Mouse (Mus musculus) G1E (cell line): ENCODE data around the gene Gm21981.

Source experiments
- CTCF ChIP-seq: IDR thresholded peaks from 2 replicates; pipeline ENCODE4 v1.5.1; 2012; ENCODE audit warnings: low read depth, low read length, inconsistent platforms, mixed read lengths
- GATA1 ChIP-seq: IDR thresholded peaks from 2 replicates; pipeline ENCODE4 v1.6.1; 2012; ENCODE audit warnings: borderline replicate concordance, low read length, inconsistent platforms, mixed read lengths
- POLR2AphosphoS5 ChIP-seq: IDR thresholded peaks from 2 replicates; pipeline ENCODE4 v1.6.1; 2012; ENCODE audit warnings: low read depth, low read length, inconsistent platforms; ENCODE audit not compliant: insufficient replicate concordance

DNA sequence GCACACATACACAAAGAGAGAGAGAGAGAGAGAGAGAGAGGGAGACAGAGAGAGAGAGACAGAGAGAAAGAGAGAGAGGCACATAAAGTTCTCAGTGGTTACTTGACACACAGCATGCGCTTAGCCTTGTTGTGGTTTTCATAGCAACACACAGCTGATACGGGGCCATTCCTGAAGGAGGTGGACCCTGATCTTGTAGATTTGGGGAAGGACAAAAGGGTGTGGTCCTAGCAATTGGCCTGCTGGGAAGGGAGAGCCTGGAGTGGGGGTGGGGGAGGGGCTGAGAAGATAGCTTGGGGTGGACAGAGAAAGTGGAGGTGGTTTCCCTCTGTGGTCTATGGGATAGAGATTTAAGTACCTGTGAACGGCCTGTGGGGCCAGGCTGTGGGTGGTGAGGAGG, 15.8 kb upstream of the Gm21981 start:
- TF ChIP-seq CTCF (no peak), GATA1 (no peak), POLR2AphosphoS5 (no peak)
